Comparison of ENCODE assay signal across 23 mouse cellular contexts in genomic region chr10:83607111-83607510, GRCm38 (mm10). TPM values are rescaled to one million over a fixed set of nuclear protein-coding genes. Genes with fewer than 3 reads are reported as not detected.
DNase-seq lines count a peak whose midpoint lies in the region; ATAC-seq and TF ChIP-seq lines count a peak whose summit lies in the region.
"Had no signal": no experiment of that assay in that cellular context is flagged by ENCODE, and none has a peak within 500 bp of the region (broad histone marks: within the 10 kb centered on the region; RNA-seq: fewer than 3 reads in every experiment).

No protein-coding gene starts in this region.

- H3K27me3 ChIP-seq in heart, embryonic 10.5 days (ENCODE audit: insufficient read depth, poor library complexity, severe bottlenecking), result no peaks in the 10 kb centered on the region
- H3K27me3 ChIP-seq in heart, embryonic 12.5 days (replicated peaks), result no peaks in the 10 kb centered on the region
- no peaks in the 10 kb centered on the region for H3K27me3 ChIP-seq in C2C12 (ENCODE audit: control insufficient read depth, insufficient read depth, insufficient read length)
- H3K27me3 ChIP-seq in limb, embryonic 10.5 days (ENCODE audit: low read depth, poor library complexity, severe bottlenecking), result no peaks in the 10 kb centered on the region
- H3K27me3 ChIP-seq: CH12.LX, Patski had no signal

- TF ChIP-seq CTCF in C2C12 (IDR thresholded peaks at IDR 0.05; ENCODE audit: control insufficient read depth, insufficient read depth, insufficient read length), result no peak

- no peaks in the 10 kb centered on the region for H3K79me2 ChIP-seq in C2C12 (ENCODE audit: control insufficient read depth, insufficient read depth)

- no peak overlapping the region for H3K4me3 ChIP-seq in heart, embryonic 10.5 days
- H3K4me3 ChIP-seq in heart, embryonic 12.5 days, result no peak overlapping the region
- H3K4me3 ChIP-seq in C2C12 (ENCODE audit: insufficient read depth, poor library complexity, severe bottlenecking), result peak overlapping the region; percentile 0
- no peak overlapping the region for H3K4me3 ChIP-seq in limb, embryonic 10.5 days

- no peak overlapping the region for H3K27ac ChIP-seq in heart, embryonic 10.5 days
- H3K27ac ChIP-seq in heart, embryonic 12.5 days (ENCODE audit: poor library complexity, severe bottlenecking), result no peak overlapping the region
- no peak overlapping the region for H3K27ac ChIP-seq in limb, embryonic 10.5 days

- no peaks in the 10 kb centered on the region for H3K79me3 ChIP-seq in C2C12 (ENCODE audit: low read depth)

- H3ac ChIP-seq in C2C12 (ENCODE audit: control insufficient read depth, insufficient read length, low read depth), result no peak overlapping the region

- H3K4me1 ChIP-seq in heart, embryonic 10.5 days, result no peaks in the 10 kb centered on the region
- H3K4me1 ChIP-seq in heart, embryonic 12.5 days (replicated peaks), result no peaks in the 10 kb centered on the region
- H3K4me1 ChIP-seq in limb, embryonic 10.5 days, result no peaks in the 10 kb centered on the region

- peaks cover 73% of the 10 kb centered on the region for H3K36me3 ChIP-seq in heart, embryonic 10.5 days
- peaks cover 76% of the 10 kb centered on the region for H3K36me3 ChIP-seq in heart, embryonic 12.5 days
- H3K36me3 ChIP-seq in C2C12 (ENCODE audit: control insufficient read depth, insufficient read depth), result peaks cover 46% of the 10 kb centered on the region
- H3K36me3 ChIP-seq in limb, embryonic 10.5 days, result peaks cover 85% of the 10 kb centered on the region

- intact Hi-C loops in heart, postnatal 36 days (cut with DNase I), result no loop called here

- peak; percentile 62 for DNase-seq in heart, adult 11 months
- DNase-seq in heart, postnatal 36 days, result no peak
- DNase-seq in heart, embryonic 10.5 days (ENCODE audit: low spot score), result peak; percentile 63
- peak; percentile 1 for DNase-seq in kidney, postnatal 10 days
- DNase-seq in kidney, postnatal 36 days, result no peak
- no peak for DNase-seq in limb, embryonic 10.5 days (ENCODE audit: low spot score)
- DNase-seq: adrenal gland, adult 2 months; adrenal gland, adult 8-10 months; adrenal gland, postnatal 10 days; adrenal gland, postnatal 14 days; adrenal gland, postnatal 25 days; adrenal gland, postnatal 36 days; B cell, adult 2 months; cerebellum, adult 11 months; cerebellum, adult 11-12 months; cerebellum, adult 18-20 months had no signal

- no peak for ATAC-seq in heart, embryonic 12.5 days (ENCODE audit: insufficient number of reproducible peaks, low FRiP score)
- ATAC-seq: activated CD4-positive, CD25-positive, alpha-beta regulatory T cell, adult 4 months; CD4-positive, CD25-positive, alpha-beta regulatory T cell, adult 4 months; Patski had no signal

- WGBS in heart, embryonic 10.5 days, result 87% methylated on average over 3 of the region's 3 CpGs
- WGBS in heart, embryonic 12.5 days, result 90% methylated on average over 3 of the region's 3 CpGs
- 94% methylated on average over 3 of the region's 3 CpGs for WGBS in limb, embryonic 10.5 days

- H3K9ac ChIP-seq in heart, embryonic 12.5 days, result no peak overlapping the region

- H3K9me3 ChIP-seq in heart, embryonic 10.5 days, result no peaks in the 10 kb centered on the region
- no peaks in the 10 kb centered on the region for H3K9me3 ChIP-seq in heart, embryonic 12.5 days (replicated peaks)
- no peaks in the 10 kb centered on the region for H3K9me3 ChIP-seq in limb, embryonic 10.5 days (replicated peaks)
- H3K9me3 ChIP-seq: G1E had no signal

- H3K4me2 ChIP-seq in heart, embryonic 12.5 days, result no peak overlapping the region

TF ChIP-seq in C2C12, 6 proteins besides CTCF, POLR2A, EP300 and RAD21:
- TF ChIP-seq FOSL1 (IDR thresholded peaks at IDR 0.05; ENCODE audit: insufficient read depth, low read length, poor library complexity, severe bottlenecking) (no peak), USF1 (IDR thresholded peaks at IDR 0.05; ENCODE audit: low read depth) (no peak), MAX (IDR thresholded peaks at IDR 0.05) (no peak), CEBPB (IDR thresholded peaks at IDR 0.05; ENCODE audit: low read depth) (no peak), MYOD1 (IDR thresholded peaks at IDR 0.05; ENCODE audit: control insufficient read depth, insufficient read length, low read depth) (no peak), MYOG (IDR thresholded peaks at IDR 0.05; ENCODE audit: control insufficient read depth, extremely low read depth, insufficient read length) (no peak)

RNA-seq across cellular contexts. Expression of gene Appl2, which starts 41.4 kb away (rescaled TPM):
- total RNA-seq in heart, postnatal 36 days (2021), result 10 to 100 TPM; 37.2 to 44.4 TPM
- polyA plus RNA-seq in heart, embryonic 10.5 days (2016; fragmentation: Nextera tagmentation; extraction: Ambion mirVana), result 29.5 and 34.0 TPM in 2 replicates
- 29.8 and 35.9 TPM in 2 replicates for polyA plus RNA-seq in heart, embryonic 12.5 days (2016; fragmentation: Nextera tagmentation; extraction: Ambion mirVana)
- polyA plus RNA-seq in C2C12 (2012; fragmentation: generic; extraction: Trizol), result 4.6 TPM
- 28.7 and 41.0 TPM in 2 replicates for polyA plus RNA-seq in limb, embryonic 10.5 days (2016; fragmentation: Nextera tagmentation; extraction: Ambion mirVana)

Comparison
In these comparisons a context has a peak if more than half of its experiments do, and no peak if none do; other contexts are left out.
1. DNase-seq: peak in heart, adult 11 months (single experiment), heart, embryonic 10.5 days (single experiment) and kidney, postnatal 10 days (single experiment); none in heart, postnatal 36 days (0 of 2), kidney, postnatal 36 days (0 of 2) and limb, embryonic 10.5 days (single experiment).